Mouse (Mus musculus) cortical plate, adult 2 months (tissue): ENCODE measurements at regions not wholly inside any gene's neighbourhood (a gene's known extent, or its start where the extent isn't known, plus 50 kb on each side); places are given as distances from the start of the nearest gene placed in this dataset.

Experiments used
- H3K27ac ChIP-seq: fragments of 200-500 bp; 2 replicates; pipeline ENCODE4 v1.5.1; 2012; ENCODE audit warnings: low read length, control low read depth, inconsistent platforms; ENCODE audit not compliant: insufficient read depth
- H3K4me1 ChIP-seq: fragments of 200-500 bp; 2 replicates; pipeline ENCODE4 v1.6.1; 2011; ENCODE audit warnings: low read length; ENCODE audit not compliant: control insufficient read depth, insufficient read depth
- H3K4me3 ChIP-seq: fragments of 200-500 bp; 2 replicates; pipeline ENCODE4 v1.5.1; 2011; ENCODE audit warnings: mild to moderate bottlenecking, low read length, control low read depth; ENCODE audit not compliant: insufficient read depth
- CTCF ChIP-seq: fragments of 200-500 bp; IDR thresholded peaks from 2 replicates; pipeline ENCODE4 v1.5.1; 2011; ENCODE audit warnings: mild to moderate bottlenecking, control low read depth, low read length; ENCODE audit not compliant: insufficient read depth; ENCODE audit errors: extremely low read depth
- POLR2A ChIP-seq: fragments of 200-500 bp; IDR thresholded peaks from 2 replicates; pipeline ENCODE4 v1.6.1; 2011; ENCODE audit warnings: mild to moderate bottlenecking, low read length, control low read depth; ENCODE audit not compliant: insufficient read depth; ENCODE audit errors: extremely low read depth

GRCm38 (mm10) chr17:75915256-75915655 lies 363.5 kb upstream of the Fam98a start:
- Histone ChIP-seq H3K27ac (no peak overlapping the region), H3K4me3 (no peak overlapping the region)
- TF ChIP-seq POLR2A = no peak
- no peak for TF ChIP-seq CTCF

GRCm38 (mm10) chr17:75907085-75907484 lies 355.3 kb upstream of the Fam98a start:
- Histone ChIP-seq H3K4me3 (no peak overlapping the region), H3K4me1 (no peaks in the 10 kb centered on the region), H3K27ac (no peak overlapping the region)
- TF ChIP-seq POLR2A (no peak), CTCF (no peak)

More at GRCm38 (mm10) chr17:75915256-75915655, 363.5 kb upstream of the Fam98a start:
- no peaks in the 10 kb centered on the region for H3K4me1 ChIP-seq

GRCm38 (mm10) chr17:75906643-75907042 lies 354.9 kb upstream of the Fam98a start:
- Histone ChIP-seq H3K4me3 (no peak overlapping the region), H3K4me1 (no peaks in the 10 kb centered on the region), H3K27ac (no peak overlapping the region)
- TF ChIP-seq CTCF = no peak
- TF ChIP-seq POLR2A = no peak

GRCm38 (mm10) chr17:75895436-75895835 lies 343.7 kb upstream of the Fam98a start:
- TF ChIP-seq CTCF (no peak), POLR2A (no peak)
- Histone ChIP-seq H3K4me3 (no peak overlapping the region), H3K4me1 (no peaks in the 10 kb centered on the region), H3K27ac (no peak overlapping the region)

- no peaks in the 10 kb centered on the region for H3K4me1 ChIP-seq
- no peak overlapping the region for H3K27ac ChIP-seq
- H3K4me3 ChIP-seq = no peak overlapping the region
- TF ChIP-seq POLR2A = no peak
- no peak for TF ChIP-seq CTCF
These were observed 343.2 kb upstream of the Fam98a start for GRCm38 (mm10) chr17:75894934-75895333.

GRCm38 (mm10) chr17:75893559-75893958 lies 341.8 kb upstream of the Fam98a start:
- no peak overlapping the region for H3K4me3 ChIP-seq
- H3K27ac ChIP-seq = no peak overlapping the region
- no peaks in the 10 kb centered on the region for H3K4me1 ChIP-seq
- TF ChIP-seq CTCF = no peak
- no peak for TF ChIP-seq POLR2A

GRCm38 (mm10) chr17:75892156-75892555 lies 340.4 kb upstream of the Fam98a start:
- H3K4me1 ChIP-seq = no peaks in the 10 kb centered on the region
- no peak overlapping the region for H3K4me3 ChIP-seq
- TF ChIP-seq POLR2A = no peak
- TF ChIP-seq CTCF = no peak
- no peak overlapping the region for H3K27ac ChIP-seq

- TF ChIP-seq POLR2A = no peak
- no peak for TF ChIP-seq CTCF
- Histone ChIP-seq H3K4me3 (no peak overlapping the region), H3K4me1 (no peaks in the 10 kb centered on the region)
These were observed 339.8 kb upstream of the Fam98a start for GRCm38 (mm10) chr17:75891564-75891963.

GRCm38 (mm10) chr17:75877848-75878247 lies 326.1 kb upstream of the Fam98a start:
- no peak overlapping the region for H3K4me3 ChIP-seq
- H3K27ac ChIP-seq = no peak overlapping the region
- H3K4me1 ChIP-seq = no peaks in the 10 kb centered on the region
- no peak for TF ChIP-seq POLR2A
- TF ChIP-seq CTCF = 0 out of 2 replicates have a peak, but pooled peaks have one; percentile 7

More at GRCm38 (mm10) chr17:75891564-75891963, 339.8 kb upstream of the Fam98a start:
- no peak overlapping the region for H3K27ac ChIP-seq

GRCm38 (mm10) chr17:75876895-75877294 lies 325.1 kb upstream of the Fam98a start:
- no peaks in the 10 kb centered on the region for H3K4me1 ChIP-seq
- TF ChIP-seq CTCF = no peak
- TF ChIP-seq POLR2A = no peak
- no peak overlapping the region for H3K27ac ChIP-seq
- H3K4me3 ChIP-seq = no peak overlapping the region
